Mouse (Mus musculus): Measurements from ENCODE around the gene Ago4. TPM values are rescaled to one million over a fixed set of nuclear protein-coding genes. Genes with fewer than 3 reads are reported as not detected.
"Not testable (repeated sequence)": the region's sequence is repeated elsewhere in the genome, so short reads cannot be mapped to it uniquely, and the experiment has no call there.

Ago4 gene
- polyA plus RNA-seq, 1 experiment from 2014 or later = 1.4 TPM

GRCm38 (mm10) chr4:126552136-126552535, 18.9 kb upstream of the Ago4 start:
- no peak overlapping the region for H3K27ac ChIP-seq
- WGBS = 76% methylated on average over 7 of the region's 7 CpGs
- H3K9me3 ChIP-seq (replicated peaks) = no peaks in the 10 kb centered on the region
- 0 out of 2 replicates have a peak, but pooled peaks cover 4% of the 10 kb centered on the region for H3K27me3 ChIP-seq
- H3K4me1 ChIP-seq = peaks cover 5% of the 10 kb centered on the region
- no peak overlapping the region for H3K9ac ChIP-seq
- H3K36me3 ChIP-seq = no peaks in the 10 kb centered on the region
- no peak overlapping the region for H3K4me3 ChIP-seq (replicated peaks)
- no peak for ATAC-seq (replicated peaks; ENCODE audit: low FRiP score)
- H3K4me2 ChIP-seq = no peak overlapping the region

DNA sequence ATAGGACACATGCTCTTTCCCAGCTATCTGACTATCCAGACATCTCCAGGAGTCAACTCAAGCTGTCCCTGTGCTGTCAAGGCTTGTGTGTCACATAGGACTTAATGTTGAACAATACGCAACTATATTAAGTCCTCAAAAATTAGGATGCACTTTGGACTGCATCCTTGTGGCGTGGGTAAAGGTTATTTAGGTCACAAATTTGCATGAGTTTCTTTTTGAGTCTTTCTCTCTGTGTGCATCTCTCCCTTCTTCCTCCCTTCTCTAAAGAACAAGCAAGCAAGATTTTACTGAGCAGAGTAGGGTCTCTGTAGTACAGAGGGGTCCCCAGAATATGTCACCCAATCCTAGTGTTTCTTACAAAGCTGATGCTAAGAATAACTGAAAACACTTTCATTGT, 12.9 kb upstream of the Ago4 start:
- Histone ChIP-seq H3K4me1 (no peaks in the 10 kb centered on the region), H3K4me3 (replicated peaks) (no peak overlapping the region), H3K9ac (no peak overlapping the region), H3K9me3 (replicated peaks) (no peaks in the 10 kb centered on the region), H3K27ac (no peak overlapping the region), H3K4me2 (no peak overlapping the region), H3K27me3 (0 out of 2 replicates have a peak, but pooled peaks cover 3% of the 10 kb centered on the region), H3K36me3 (no peaks in the 10 kb centered on the region)
- WGBS = 84% methylated on average over 2 of the region's 2 CpGs
- ATAC-seq (replicated peaks; ENCODE audit: low FRiP score) = no peak

GRCm38 (mm10) chr4:126545703-126546102, 12.4 kb upstream of the Ago4 start:
- Histone ChIP-seq H3K27me3 (no peaks in the 10 kb centered on the region), H3K4me2 (no peak overlapping the region), H3K9ac (no peak overlapping the region), H3K4me3 (replicated peaks) (no peak overlapping the region), H3K4me1 (no peaks in the 10 kb centered on the region), H3K9me3 (replicated peaks) (no peaks in the 10 kb centered on the region), H3K27ac (no peak overlapping the region), H3K36me3 (no peaks in the 10 kb centered on the region)
- WGBS = 79% methylated on average over 5 of the region's 7 CpGs
- ATAC-seq (replicated peaks; ENCODE audit: low FRiP score) = no peak

GRCm38 (mm10) chr4:126545016-126545415, 11.7 kb upstream of the Ago4 start:
- H3K9me3 ChIP-seq (replicated peaks) = no peaks in the 10 kb centered on the region
- H3K27ac ChIP-seq = no peak overlapping the region
- H3K9ac ChIP-seq = no peak overlapping the region
- no peak overlapping the region for H3K4me3 ChIP-seq (replicated peaks)
- ATAC-seq (replicated peaks; ENCODE audit: low FRiP score) = no peak
- H3K27me3 ChIP-seq = no peaks in the 10 kb centered on the region
- no peak overlapping the region for H3K4me2 ChIP-seq
- WGBS = 78% methylated on average over 1 of the region's 1 CpGs
- H3K4me1 ChIP-seq = no peaks in the 10 kb centered on the region
- H3K36me3 ChIP-seq = no peaks in the 10 kb centered on the region

DNA sequence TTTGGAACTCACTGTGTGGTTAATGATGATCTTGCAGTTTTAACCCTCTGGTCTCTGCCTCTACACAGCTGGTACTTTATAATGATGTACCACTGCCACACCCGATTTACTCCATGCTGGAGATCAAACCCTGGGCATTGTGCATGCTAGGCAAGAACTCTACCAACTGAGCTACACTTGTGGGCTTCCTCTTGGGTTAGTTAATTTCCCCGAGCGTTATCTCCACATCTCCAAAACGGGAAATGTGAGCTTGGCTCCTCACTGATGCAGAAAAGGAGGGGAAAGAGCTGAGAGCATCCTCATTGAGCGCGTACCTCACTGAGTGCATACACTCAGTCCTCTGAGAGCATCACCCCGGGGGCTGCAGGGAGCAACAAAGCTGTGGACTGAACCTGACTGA, 9.6 kb upstream of the Ago4 start:
- H3K27me3 ChIP-seq = no peaks in the 10 kb centered on the region
- WGBS = 60% methylated on average over 7 of the region's 7 CpGs
- no peaks in the 10 kb centered on the region for H3K4me1 ChIP-seq
- H3K4me2 ChIP-seq = no peak overlapping the region
- H3K4me3 ChIP-seq (replicated peaks) = no peak overlapping the region
- H3K27ac ChIP-seq = no peak overlapping the region
- H3K9me3 ChIP-seq (replicated peaks) = no peaks in the 10 kb centered on the region
- no peak overlapping the region for H3K9ac ChIP-seq
- H3K36me3 ChIP-seq = no peaks in the 10 kb centered on the region
- ATAC-seq (replicated peaks; ENCODE audit: low FRiP score) = no peak

- Histone ChIP-seq H3K36me3 (no peaks in the 10 kb centered on the region), H3K27me3 (no peaks in the 10 kb centered on the region), H3K4me1 (no peaks in the 10 kb centered on the region), H3K27ac (no peak overlapping the region), H3K9me3 (replicated peaks) (no peaks in the 10 kb centered on the region), H3K4me2 (no peak overlapping the region), H3K4me3 (replicated peaks) (no peak overlapping the region), H3K9ac (no peak overlapping the region)
- WGBS = 84% methylated on average over 3 of the region's 3 CpGs
- ATAC-seq (replicated peaks; ENCODE audit: low FRiP score) = no peak
Observed at GRCm38 (mm10) chr4:126540487-126541071, 7.3 kb upstream of the Ago4 start.

DNA sequence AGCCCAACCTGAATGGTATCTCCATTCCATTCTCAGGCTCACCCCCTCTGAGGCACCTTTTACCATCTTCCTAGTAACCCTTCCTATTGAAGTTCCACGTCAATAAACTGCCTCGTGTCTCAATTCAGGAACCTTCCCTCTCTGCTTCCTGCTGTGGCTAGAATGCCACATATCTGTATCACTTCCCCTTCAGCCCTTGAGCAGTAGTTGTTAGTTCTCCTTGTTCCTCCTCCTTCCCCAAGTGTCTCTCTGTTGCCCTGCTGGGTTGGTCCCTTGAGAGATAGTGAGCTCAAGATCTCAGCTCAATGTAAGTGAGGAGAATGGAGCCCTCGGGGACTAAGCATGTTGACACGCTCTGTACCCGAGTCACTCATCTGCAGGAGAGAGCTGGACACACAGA, 3.6 kb upstream of the Ago4 start:
- no peak overlapping the region for H3K4me2 ChIP-seq
- ATAC-seq (replicated peaks; ENCODE audit: low FRiP score) = no peak
- H3K9me3 ChIP-seq (replicated peaks) = no peaks in the 10 kb centered on the region
- peaks cover 11% of the 10 kb centered on the region for H3K4me1 ChIP-seq
- WGBS = 65% methylated on average over 5 of the region's 5 CpGs
- H3K9ac ChIP-seq = no peak overlapping the region
- H3K4me3 ChIP-seq (replicated peaks) = no peak overlapping the region
- H3K27ac ChIP-seq = no peak overlapping the region
- no peaks in the 10 kb centered on the region for H3K36me3 ChIP-seq
- H3K27me3 ChIP-seq = peaks cover 3% of the 10 kb centered on the region; the same call in 1 of the 2 replicates

- 93% methylated on average over 7 of the region's 7 CpGs for WGBS
- not testable (repeated sequence) for H3K4me2 ChIP-seq; ATAC-seq (replicated peaks; ENCODE audit: low FRiP score); H3K9ac ChIP-seq; H3K4me3 ChIP-seq (replicated peaks); H3K27me3 ChIP-seq; H3K9me3 ChIP-seq (replicated peaks); H3K36me3 ChIP-seq; H3K27ac ChIP-seq
- H3K4me1 ChIP-seq = peaks cover 11% of the 10 kb centered on the region
Observed at GRCm38 (mm10) chr4:126535631-126536030, 2.4 kb upstream of the Ago4 start.

- H3K9ac ChIP-seq = peak overlapping the region; percentile 84
- H3K36me3 ChIP-seq = no peaks in the 10 kb centered on the region
- H3K4me3 ChIP-seq (replicated peaks) = peak overlapping the region; percentile 89
- H3K9me3 ChIP-seq (replicated peaks) = no peaks in the 10 kb centered on the region
- H3K27ac ChIP-seq = no peak overlapping the region
- ATAC-seq (replicated peaks; ENCODE audit: low FRiP score) = no peak; the same call in 1 of the 2 replicates
- WGBS = 9% methylated on average over 7 of the region's 7 CpGs
- peaks cover 11% of the 10 kb centered on the region for H3K4me1 ChIP-seq
- H3K27me3 ChIP-seq = peaks cover 3% of the 10 kb centered on the region; the same call in 1 of the 2 replicates
- H3K4me2 ChIP-seq = peak overlapping the region; percentile 97
Observed at GRCm38 (mm10) chr4:126533729-126534070, 428 bp upstream of the Ago4 start.

- 36% methylated on average over 5 of the region's 5 CpGs for WGBS
- no peaks in the 10 kb centered on the region for H3K9me3 ChIP-seq (replicated peaks)
Observed at GRCm38 (mm10) chr4:126532292-126532691, 980 bp downstream of the Ago4 start.

GRCm38 (mm10) chr4:126526828-126527227, 6.4 kb downstream of the Ago4 start:
- Histone ChIP-seq H3K36me3 (no peaks in the 10 kb centered on the region), H3K27ac (no peak overlapping the region), H3K9ac (no peak overlapping the region), H3K4me1 (no peaks in the 10 kb centered on the region), H3K4me3 (replicated peaks) (no peak overlapping the region), H3K4me2 (no peak overlapping the region), H3K27me3 (no peaks in the 10 kb centered on the region), H3K9me3 (replicated peaks) (no peaks in the 10 kb centered on the region)
- 95% methylated on average over 5 of the region's 5 CpGs for WGBS
- no peak for ATAC-seq (replicated peaks; ENCODE audit: low FRiP score)

More at GRCm38 (mm10) chr4:126532292-126532691, 980 bp downstream of the Ago4 start:
- H3K27ac ChIP-seq = no peak overlapping the region
- peaks cover 11% of the 10 kb centered on the region for H3K4me1 ChIP-seq
- H3K4me2 ChIP-seq = peak overlapping the region; percentile 97
- H3K9ac ChIP-seq = peak overlapping the region; percentile 84; the same call in 1 of the 2 replicates
- no peak for ATAC-seq (replicated peaks; ENCODE audit: low FRiP score)
- H3K27me3 ChIP-seq = peaks cover 3% of the 10 kb centered on the region; the same call in 1 of the 2 replicates
- H3K4me3 ChIP-seq (replicated peaks) = peak overlapping the region; percentile 89
- H3K36me3 ChIP-seq = no peaks in the 10 kb centered on the region

GRCm38 (mm10) chr4:126526164-126526563, 7.1 kb downstream of the Ago4 start:
- WGBS = 91% methylated on average over 3 of the region's 3 CpGs
- Histone ChIP-seq H3K36me3 (no peaks in the 10 kb centered on the region), H3K4me2 (no peak overlapping the region), H3K9ac (no peak overlapping the region), H3K27me3 (no peaks in the 10 kb centered on the region), H3K4me3 (replicated peaks) (no peak overlapping the region), H3K4me1 (no peaks in the 10 kb centered on the region), H3K9me3 (replicated peaks) (no peaks in the 10 kb centered on the region), H3K27ac (no peak overlapping the region)
- no peak for ATAC-seq (replicated peaks; ENCODE audit: low FRiP score)

Data from kidney, embryonic 15.5 days (tissue).